Mouse (Mus musculus) testis, adult 2 months (tissue): ENCODE results near the gene Ankfn1. TPM values are rescaled to one million over a fixed set of nuclear protein-coding genes. Genes with fewer than 3 reads are reported as not detected.
A peak's percentile ranks its signal among the peaks of the same experiment; 100 is the strongest.

Experiments
- H3K27ac ChIP-seq: fragments of 200-500 bp; 2 replicates; pipeline ENCODE4 v1.5.1; 2012; ENCODE audit warnings: low read depth, low read length; ENCODE audit not compliant: control insufficient read depth, insufficient read depth
- H3K27me3 ChIP-seq: fragments of 200-500 bp; 2 replicates; pipeline ENCODE4 v1.6.1; 2012; ENCODE audit warnings: mild to moderate bottlenecking, low read length, moderate library complexity; ENCODE audit not compliant: control insufficient read depth, insufficient read depth
- H3K36me3 ChIP-seq: fragments of 200-500 bp; 2 replicates; pipeline ENCODE4 v1.6.1; 2012; ENCODE audit warnings: mild to moderate bottlenecking, low read length; ENCODE audit not compliant: control insufficient read depth, insufficient read depth
- H3K4me1 ChIP-seq: fragments of 200-500 bp; 2 replicates; pipeline ENCODE4 v1.6.1; 2012; ENCODE audit warnings: low read length; ENCODE audit not compliant: control insufficient read depth, insufficient read depth
- H3K4me3 ChIP-seq: fragments of 200-500 bp; 2 replicates; pipeline ENCODE4 v1.5.1; 2012; ENCODE audit warnings: low read depth, mild to moderate bottlenecking, low read length, moderate library complexity, mixed read lengths; ENCODE audit not compliant: control insufficient read depth
- CTCF ChIP-seq: fragments of 200-500 bp; IDR thresholded peaks from 2 replicates; pipeline ENCODE4 v1.5.1; 2012; ENCODE audit warnings: low read depth, mild to moderate bottlenecking, inconsistent platforms, low read length, moderate library complexity; ENCODE audit not compliant: control insufficient read depth, insufficient read depth, insufficient replicate concordance
- POLR2A ChIP-seq: fragments of 200-500 bp; IDR thresholded peaks from 2 replicates; pipeline ENCODE4 v1.6.1; 2012; ENCODE audit warnings: low read depth, mild to moderate bottlenecking, inconsistent platforms, low read length, moderate library complexity; ENCODE audit not compliant: control insufficient read depth
- polyA plus RNA-seq: library from polyadenylated mRNA; depleted of rRNA; stranded (reverse); fragments of >200 nt; gene quantifications from 2 replicates; pipeline ENCODE4 v1.2.3, GENCODE M21; 2012

The Ankfn1 gene
- polyA plus RNA-seq, 1 experiment = 6.6 TPM

DNA sequence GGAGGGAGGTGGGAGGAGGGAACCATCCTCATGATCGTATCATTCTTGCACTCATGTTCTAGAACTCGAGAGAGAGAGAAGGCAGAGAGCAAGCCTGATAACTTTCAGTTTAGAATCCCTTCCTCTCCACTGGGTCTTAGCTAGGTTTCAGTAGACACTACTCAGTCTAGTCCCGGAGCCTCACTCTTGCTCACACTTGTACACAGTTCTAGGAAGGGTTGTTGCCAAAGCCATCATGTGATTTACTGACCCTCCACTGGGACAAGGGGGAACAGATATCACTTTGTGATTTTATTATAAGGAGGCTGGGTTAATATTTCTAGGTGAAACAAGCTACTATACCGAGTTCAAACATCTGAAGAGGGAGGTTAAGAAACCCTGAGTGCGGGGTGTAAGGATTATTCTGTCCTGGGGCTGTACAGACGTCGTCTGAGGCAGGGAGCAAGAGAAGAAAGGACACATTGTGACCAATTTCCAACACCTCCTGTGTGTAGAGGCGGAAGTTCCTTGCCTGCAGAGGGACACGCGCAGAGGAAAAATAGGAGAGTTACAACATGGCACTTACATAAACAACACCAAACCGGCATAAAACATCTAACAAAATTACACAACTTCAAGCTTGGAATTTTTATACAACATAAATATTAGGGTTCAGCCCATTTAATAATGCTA, 356.6 kb downstream of the Ankfn1 start:
- H3K4me3 ChIP-seq = no peak overlapping the region
- H3K27ac ChIP-seq = no peak overlapping the region
- H3K4me1 ChIP-seq = peaks cover 2% of the 10 kb centered on the region; the same call in 1 of the 2 replicates
- no peaks in the 10 kb centered on the region for H3K36me3 ChIP-seq
- TF ChIP-seq CTCF = no peak
- no peak for TF ChIP-seq POLR2A
- H3K27me3 ChIP-seq = no peaks in the 10 kb centered on the region

DNA sequence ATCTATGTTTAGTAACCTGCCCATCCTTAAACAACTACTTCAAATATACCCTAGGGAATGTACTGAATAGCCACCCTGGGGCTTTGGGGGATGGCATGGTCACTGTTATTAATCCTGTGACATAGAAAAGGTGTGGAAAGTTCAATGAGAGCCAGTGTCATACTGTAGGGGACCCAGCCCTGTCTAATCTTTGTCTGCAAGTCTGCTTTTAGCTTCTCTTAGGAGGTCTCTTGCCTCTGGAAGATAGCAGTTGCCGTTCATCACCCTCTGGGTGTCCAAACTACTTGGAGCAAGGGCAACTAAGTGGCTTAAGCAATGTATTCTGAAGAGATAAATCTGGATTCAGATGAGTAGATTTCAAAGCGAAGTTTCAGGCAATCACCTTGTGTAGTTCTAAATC, 357.6 kb downstream of the Ankfn1 start:
- Histone ChIP-seq H3K4me1 (peaks cover 2% of the 10 kb centered on the region; the same call in 1 of the 2 replicates), H3K36me3 (no peaks in the 10 kb centered on the region), H3K27me3 (no peaks in the 10 kb centered on the region), H3K4me3 (no peak overlapping the region), H3K27ac (no peak overlapping the region)
- TF ChIP-seq POLR2A (no peak), CTCF (no peak)

GRCm38 (mm10) chr11:89418644-89419043, 358.8 kb downstream of the Ankfn1 start:
- no peak overlapping the region for H3K27ac ChIP-seq
- peaks cover 2% of the 10 kb centered on the region; the same call in 1 of the 2 replicates for H3K4me1 ChIP-seq
- H3K36me3 ChIP-seq = no peaks in the 10 kb centered on the region
- H3K27me3 ChIP-seq = no peaks in the 10 kb centered on the region
- H3K4me3 ChIP-seq = no peak overlapping the region
- no peak for TF ChIP-seq CTCF
- no peak for TF ChIP-seq POLR2A

DNA sequence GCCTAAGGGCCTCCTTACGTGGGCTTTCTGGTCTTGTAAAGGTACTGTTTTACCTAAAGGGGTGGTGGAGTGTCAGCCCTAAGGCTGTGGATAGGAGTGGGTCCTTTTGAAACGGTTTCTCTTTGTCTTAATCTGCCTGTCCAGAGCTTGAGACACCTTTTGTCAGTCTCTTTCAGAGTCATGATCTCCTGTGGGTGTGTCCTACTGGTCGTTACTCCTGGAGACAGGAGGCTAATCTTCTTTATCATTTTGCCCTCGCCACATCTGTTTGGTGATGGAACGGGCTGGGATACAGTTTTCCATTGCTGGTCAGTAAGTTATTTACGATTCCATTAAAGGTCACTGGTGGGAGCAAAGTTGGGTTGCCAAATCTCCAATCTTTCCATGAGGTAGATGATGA, 360.7 kb downstream of the Ankfn1 start:
- TF ChIP-seq CTCF = no peak
- no peak for TF ChIP-seq POLR2A

GRCm38 (mm10) chr11:89408774-89409173, 368.7 kb downstream of the Ankfn1 start:
- no peak overlapping the region for H3K4me3 ChIP-seq
- H3K27me3 ChIP-seq = no peaks in the 10 kb centered on the region
- no peak for TF ChIP-seq POLR2A
- no peak for TF ChIP-seq CTCF
- H3K36me3 ChIP-seq = no peaks in the 10 kb centered on the region
- H3K4me1 ChIP-seq = 0 out of 2 replicates have a peak, but pooled peaks cover under 1% of the 10 kb centered on the region
- no peak overlapping the region for H3K27ac ChIP-seq

More for the DNA sequence above, 360.7 kb downstream of the Ankfn1 start:
- no peaks in the 10 kb centered on the region for H3K27me3 ChIP-seq
- no peak overlapping the region for H3K27ac ChIP-seq
- peaks cover 2% of the 10 kb centered on the region; the same call in 1 of the 2 replicates for H3K4me1 ChIP-seq
- H3K4me3 ChIP-seq = no peak overlapping the region
- no peaks in the 10 kb centered on the region for H3K36me3 ChIP-seq

GRCm38 (mm10) chr11:89404489-89404888, 373.0 kb downstream of the Ankfn1 start:
- H3K27ac ChIP-seq = no peak overlapping the region
- no peak overlapping the region for H3K4me3 ChIP-seq
- no peaks in the 10 kb centered on the region for H3K27me3 ChIP-seq
- H3K36me3 ChIP-seq = no peaks in the 10 kb centered on the region
- no peak for TF ChIP-seq CTCF
- TF ChIP-seq POLR2A = no peak
- H3K4me1 ChIP-seq = 0 out of 2 replicates have a peak, but pooled peaks cover 3% of the 10 kb centered on the region

DNA sequence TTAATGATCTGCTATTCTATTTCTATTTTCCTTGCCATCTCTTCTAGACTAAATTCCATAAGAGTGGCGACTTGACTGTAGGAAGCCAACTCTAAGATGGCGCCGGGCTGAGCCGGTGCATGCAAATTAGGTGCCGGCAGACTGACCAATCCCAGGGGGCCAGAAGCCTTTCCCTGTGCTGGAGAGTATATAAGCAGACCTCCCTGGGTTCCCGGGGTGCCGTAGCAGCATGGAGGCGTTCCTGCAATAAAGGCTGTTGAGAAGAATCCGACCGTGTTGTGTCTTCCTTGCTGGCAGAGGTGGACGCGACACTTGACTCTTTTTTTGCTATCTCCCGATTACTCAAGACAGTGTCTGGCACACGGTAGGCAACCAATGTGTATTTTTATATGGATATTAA, 374.0 kb downstream of the Ankfn1 start:
- no peaks in the 10 kb centered on the region for H3K27me3 ChIP-seq
- 0 out of 2 replicates have a peak, but pooled peaks cover 3% of the 10 kb centered on the region for H3K4me1 ChIP-seq

More for the DNA sequence above, 374.0 kb downstream of the Ankfn1 start:
- Histone ChIP-seq H3K4me3 (peak overlapping the region; percentile 83), H3K36me3 (no peaks in the 10 kb centered on the region), H3K27ac (no peak overlapping the region)
- TF ChIP-seq CTCF (no peak), POLR2A (peak; percentile 70; the same call in 1 of the 2 replicates)
